Mouse (Mus musculus): ENCODE data around the gene Szt2. TPM values are rescaled to one million over a fixed set of nuclear protein-coding genes. Genes with fewer than 3 reads are reported as not detected.
A peak's percentile ranks its signal among the peaks of the same experiment; 100 is the strongest.

The Szt2 gene
- total RNA-seq, 4 experiments from 2014 or later, result 22.4 to 45.1 (median 31.7) TPM

GRCm38 (mm10) chr4:118410871-118411270, 1.8 kb upstream of the Szt2 start:
- DNase-seq, result no peak

GRCm38 (mm10) chr4:118402701-118403100, 6.4 kb downstream of the Szt2 start:
- DNase-seq, result peak; percentile 29

GRCm38 (mm10) chr4:118401918-118402317, 7.2 kb downstream of the Szt2 start:
- DNase-seq, result no peak

GRCm38 (mm10) chr4:118401421-118401820, 7.7 kb downstream of the Szt2 start:
- DNase-seq, result no peak

- no peak for DNase-seq
These were observed 10.7 kb downstream of the Szt2 start for GRCm38 (mm10) chr4:118398400-118398799.

GRCm38 (mm10) chr4:118396433-118396832, 12.6 kb downstream of the Szt2 start:
- no peak for DNase-seq

- DNase-seq, result no peak
These were observed 13.8 kb downstream of the Szt2 start for GRCm38 (mm10) chr4:118395289-118395688.

GRCm38 (mm10) chr4:118394505-118394904, 14.6 kb downstream of the Szt2 start:
- no peak for DNase-seq

GRCm38 (mm10) chr4:118390146-118390545, 18.9 kb downstream of the Szt2 start:
- DNase-seq, result no peak

GRCm38 (mm10) chr4:118387316-118387715, 21.8 kb downstream of the Szt2 start:
- no peak for DNase-seq

GRCm38 (mm10) chr4:118383271-118383670, 25.8 kb downstream of the Szt2 start:
- no peak for DNase-seq

GRCm38 (mm10) chr4:118375999-118376398, 33.1 kb downstream of the Szt2 start:
- no peak for DNase-seq

- no peak for DNase-seq
These were observed 37.3 kb downstream of the Szt2 start for GRCm38 (mm10) chr4:118371822-118372221.

GRCm38 (mm10) chr4:118368616-118369015, 40.5 kb downstream of the Szt2 start:
- peak; percentile 50 for DNase-seq

- DNase-seq, result no peak
These were observed 41.5 kb downstream of the Szt2 start for GRCm38 (mm10) chr4:118367551-118367950.

GRCm38 (mm10) chr4:118365991-118366390, 43.1 kb downstream of the Szt2 start:
- no peak for DNase-seq

- DNase-seq, result no peak
These were observed 44.4 kb downstream of the Szt2 start for GRCm38 (mm10) chr4:118364641-118365040.

- DNase-seq, result no peak
These were observed 45.1 kb downstream of the Szt2 start for GRCm38 (mm10) chr4:118363985-118364384.

- DNase-seq, result no peak
These were observed 46.2 kb downstream of the Szt2 start for GRCm38 (mm10) chr4:118362879-118363278.

GRCm38 (mm10) chr4:118361451-118361850, 47.6 kb downstream of the Szt2 start:
- DNase-seq, result no peak

- peak; percentile 62 for DNase-seq
These were observed 49.0 kb downstream of the Szt2 start for GRCm38 (mm10) chr4:118359896-118360720.

- no peak for DNase-seq
These were observed 49.7 kb downstream of the Szt2 start for GRCm38 (mm10) chr4:118359211-118359895.

GRCm38 (mm10) chr4:118358159-118358895, 50.7 kb downstream of the Szt2 start:
- no peak for DNase-seq
